Mouse (Mus musculus) embryonic facial prominence, embryonic 10.5 days (tissue): ENCODE measurements around the gene Prpf38a. TPM values are rescaled to one million over a fixed set of nuclear protein-coding genes. Genes with fewer than 3 reads are reported as not detected.

Experiments
- DNase-seq: peaks from one replicate; pipeline ENCODE4 v3.0.0-alpha.2; 2017; ENCODE audit warnings: low spot score
- H3K27ac ChIP-seq: fragments of 300-500 bp; sonication (generic); replicated peaks from 2 replicates; pipeline ENCODE4 v1.5.1; 2016; ENCODE audit warnings: mild to moderate bottlenecking
- H3K27me3 ChIP-seq: fragments of 300-500 bp; sonication (generic); replicated peaks from 2 replicates; pipeline ENCODE4 v1.6.1; 2016; ENCODE audit warnings: low read depth, mild to moderate bottlenecking; ENCODE audit not compliant: poor library complexity, severe bottlenecking
- H3K36me3 ChIP-seq: fragments of 300-500 bp; sonication (generic); replicated peaks from 2 replicates; pipeline ENCODE4 v1.6.1; 2016; ENCODE audit warnings: mild to moderate bottlenecking, moderate library complexity
- H3K4me1 ChIP-seq: fragments of 300-500 bp; sonication (generic); 2 replicates; pipeline ENCODE4 v1.6.1; 2016
- H3K4me3 ChIP-seq: fragments of 300-500 bp; sonication (generic); 2 replicates; pipeline ENCODE4 v1.5.1; 2016; ENCODE audit warnings: mild to moderate bottlenecking, moderate library complexity
- H3K9me3 ChIP-seq: fragments of 300-500 bp; sonication (generic); 2 replicates; pipeline ENCODE4 v1.6.1; 2016; ENCODE audit warnings: mild to moderate bottlenecking
- WGBS: fragments of 180-500 bp; shearing (Covaris S2); methylation state at CpG from one replicate; pipeline ENCODE4 v1.1.7; 2016; 5-methylcytosine and 5-hydroxymethylcytosine counted together
- polyA plus RNA-seq: library from polyadenylated mRNA; unstranded; fragments of >200 nt; fragmentation: Nextera tagmentation; extraction: Ambion mirVana; gene quantifications from 2 replicates; pipeline ENCODE4 v1.2.1, GENCODE M21; 2016

Prpf38a gene
- polyA plus RNA-seq, 1 experiment from 2014 or later: 117 TPM

GRCm38 (mm10) chr4:108593376-108593775 is 14.2 kb upstream of the Prpf38a start:
- WGBS: 89% methylated on average over 2 of the region's 2 CpGs
- Histone ChIP-seq H3K4me1 (no peaks in the 10 kb centered on the region), H3K36me3 (peaks cover 92% of the 10 kb centered on the region), H3K9me3 (no peaks in the 10 kb centered on the region), H3K4me3 (no peak overlapping the region), H3K27ac (no peak overlapping the region), H3K27me3 (no peaks in the 10 kb centered on the region)
- DNase-seq: no peak

GRCm38 (mm10) chr4:108579743-108580411 is 741 bp upstream of the Prpf38a start:
- Histone ChIP-seq H3K27me3 (no peaks in the 10 kb centered on the region), H3K36me3 (peaks cover 53% of the 10 kb centered on the region), H3K4me1 (peaks cover 31% of the 10 kb centered on the region), H3K9me3 (0 out of 2 replicates have a peak, but pooled peaks cover 3% of the 10 kb centered on the region), H3K4me3 (peak overlapping the region; percentile 88), H3K27ac (peak overlapping the region; percentile 90)
- 1% methylated on average over 16 of the region's 16 CpGs for WGBS
- no peak for DNase-seq

- DNase-seq: no peak
- H3K27ac ChIP-seq: no peak overlapping the region
- no peak overlapping the region for H3K4me3 ChIP-seq
- peaks cover 6% of the 10 kb centered on the region for H3K4me1 ChIP-seq
- H3K9me3 ChIP-seq: no peaks in the 10 kb centered on the region
- H3K36me3 ChIP-seq: peaks cover 91% of the 10 kb centered on the region
- no peaks in the 10 kb centered on the region for H3K27me3 ChIP-seq
- WGBS: 95% methylated on average over 3 of the region's 3 CpGs
These were observed 6.5 kb downstream of the Prpf38a start for GRCm38 (mm10) chr4:108572644-108573043.

GRCm38 (mm10) chr4:108565026-108565425 is 14.1 kb downstream of the Prpf38a start:
- no peak for DNase-seq
- Histone ChIP-seq H3K9me3 (no peaks in the 10 kb centered on the region), H3K27ac (no peak overlapping the region), H3K4me1 (no peaks in the 10 kb centered on the region), H3K36me3 (peaks cover 100% of the 10 kb centered on the region), H3K27me3 (no peaks in the 10 kb centered on the region), H3K4me3 (no peak overlapping the region)
- 89% methylated on average over 1 of the region's 1 CpGs for WGBS

GRCm38 (mm10) chr4:108539701-108540100 is 39.4 kb downstream of the Prpf38a start:
- no peaks in the 10 kb centered on the region for H3K27me3 ChIP-seq
- DNase-seq: no peak
- no peaks in the 10 kb centered on the region for H3K9me3 ChIP-seq
- H3K36me3 ChIP-seq: peaks cover 82% of the 10 kb centered on the region
- no peak overlapping the region for H3K4me3 ChIP-seq
- no peak overlapping the region for H3K27ac ChIP-seq
- WGBS: 90% methylated on average over 2 of the region's 2 CpGs
- H3K4me1 ChIP-seq: no peaks in the 10 kb centered on the region

Other genes starting within 250 kb of the Prpf38a start
- gene Shisal2a, start 196.0 kb downstream of the Prpf38a start, polyA plus RNA-seq: 4.0 and 5.6 TPM in 2 replicates
- 39.7 and 40.1 TPM in 2 replicates for gene Gpx7, start 172.4 kb downstream of the Prpf38a start, polyA plus RNA-seq
- 103 and 106 TPM in 2 replicates for gene Tut4, start 119.9 kb downstream of the Prpf38a start, polyA plus RNA-seq
- gene Orc1, start 87 bp upstream of the Prpf38a start, polyA plus RNA-seq: 25.0 and 25.8 TPM in 2 replicates
- 31.4 and 34.7 TPM in 2 replicates for gene Cc2d1b, start 40.6 kb upstream of the Prpf38a start, polyA plus RNA-seq
- gene 3110021N24Rik, start 140.3 kb upstream of the Prpf38a start, polyA plus RNA-seq: 1.4 and 2.1 TPM in 2 replicates
- gene Zfyve9, start 201.5 kb upstream of the Prpf38a start, polyA plus RNA-seq: 4.2 and 4.6 TPM in 2 replicates